Mouse (Mus musculus) CD4-positive, CD25-positive, alpha-beta regulatory T cell, adult 2 months (primary cell): Measurements from ENCODE around the gene Padi1.

Experiments used
- DNase-seq: peaks from one replicate; pipeline ENCODE4 v3.0.0-alpha.2; 2012; ENCODE audit warnings: low read depth, low spot score

The Padi1 gene

DNA sequence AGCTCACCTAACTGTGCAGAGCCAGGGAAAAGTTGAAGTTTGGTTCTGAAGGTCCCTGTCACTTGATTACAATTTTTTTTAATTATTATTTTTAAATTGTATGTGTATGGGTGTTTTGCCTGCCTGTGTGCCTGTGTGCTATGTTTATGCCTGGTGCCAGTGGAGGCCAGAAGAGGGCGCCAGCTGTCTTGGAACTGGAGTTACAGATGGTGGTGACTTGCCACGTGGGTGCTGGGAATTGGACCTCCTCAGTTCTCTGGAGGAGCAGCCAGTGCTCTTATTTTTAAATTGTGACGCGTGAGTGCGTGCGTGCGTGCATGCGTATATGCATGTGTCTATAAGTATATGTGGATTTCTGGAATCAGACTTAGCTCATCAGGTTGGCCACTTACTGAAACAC is 28.2 kb downstream of the Padi1 start:
- DNase-seq, result peak; percentile 29

DNA sequence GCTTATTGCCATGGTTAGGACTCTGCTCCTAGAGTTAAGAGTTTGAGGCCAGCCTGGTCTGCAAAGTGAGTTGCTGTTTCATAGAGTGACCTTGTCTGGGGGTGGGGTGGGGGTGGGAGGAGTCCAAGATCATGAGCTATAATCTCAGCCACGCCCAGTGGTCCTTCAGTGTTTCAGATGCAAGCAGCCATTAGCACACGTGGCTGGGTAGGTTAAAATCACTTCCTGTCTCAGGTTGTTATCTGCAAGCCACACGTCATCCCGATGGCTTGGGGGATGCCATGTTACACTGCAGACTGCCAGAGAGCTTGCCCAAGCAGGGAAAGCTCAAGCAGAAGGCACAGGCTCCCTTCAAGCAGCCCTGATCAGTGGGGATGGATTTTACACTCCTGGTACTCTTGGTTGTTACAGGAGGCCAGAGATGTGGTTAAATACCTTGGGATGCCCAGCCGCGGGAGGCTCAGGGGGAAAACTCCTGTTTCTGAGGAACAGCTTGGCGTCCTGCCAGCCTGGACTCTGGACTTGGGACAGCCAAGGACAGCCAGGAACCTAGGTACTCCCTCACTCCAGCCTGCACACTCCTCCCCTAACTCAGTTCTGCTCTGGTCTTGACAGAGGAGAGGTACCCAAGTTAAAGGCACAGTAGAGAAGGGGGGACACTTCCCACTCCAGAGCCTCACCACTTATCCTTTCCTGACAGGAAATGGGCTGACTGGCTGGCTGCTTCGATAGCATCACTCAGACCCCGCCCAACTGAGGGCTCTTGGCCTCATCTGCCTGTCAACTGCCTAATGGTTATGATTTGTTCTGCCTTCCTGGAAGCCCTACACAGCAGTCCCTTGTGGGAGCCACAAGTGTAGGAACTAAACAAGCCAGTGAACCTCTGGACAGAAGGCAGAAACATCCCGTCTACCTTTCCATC is 29.3 kb downstream of the Padi1 start:
- DNase-seq, result peak; percentile 81

DNA sequence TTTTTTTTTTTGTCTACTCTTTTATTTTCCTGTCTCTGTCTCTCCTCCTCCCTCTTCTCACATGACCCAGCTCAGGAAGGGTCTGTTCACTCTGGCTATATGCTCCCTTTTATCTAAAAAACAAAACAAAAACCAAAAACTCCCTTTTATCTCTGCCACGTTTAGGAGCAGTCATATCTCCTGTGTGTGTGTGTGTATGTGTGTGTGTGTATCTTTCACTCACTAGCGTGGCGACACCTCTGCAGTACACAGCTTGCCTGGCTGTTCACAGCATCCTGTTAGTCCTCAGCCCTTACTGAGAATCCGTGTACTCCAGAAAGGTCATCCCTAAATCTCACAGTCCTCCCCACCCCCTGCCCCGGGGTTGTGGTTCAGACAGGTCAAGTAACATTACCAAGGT is 30.1 kb downstream of the Padi1 start:
- DNase-seq, result peak; percentile 70

DNA sequence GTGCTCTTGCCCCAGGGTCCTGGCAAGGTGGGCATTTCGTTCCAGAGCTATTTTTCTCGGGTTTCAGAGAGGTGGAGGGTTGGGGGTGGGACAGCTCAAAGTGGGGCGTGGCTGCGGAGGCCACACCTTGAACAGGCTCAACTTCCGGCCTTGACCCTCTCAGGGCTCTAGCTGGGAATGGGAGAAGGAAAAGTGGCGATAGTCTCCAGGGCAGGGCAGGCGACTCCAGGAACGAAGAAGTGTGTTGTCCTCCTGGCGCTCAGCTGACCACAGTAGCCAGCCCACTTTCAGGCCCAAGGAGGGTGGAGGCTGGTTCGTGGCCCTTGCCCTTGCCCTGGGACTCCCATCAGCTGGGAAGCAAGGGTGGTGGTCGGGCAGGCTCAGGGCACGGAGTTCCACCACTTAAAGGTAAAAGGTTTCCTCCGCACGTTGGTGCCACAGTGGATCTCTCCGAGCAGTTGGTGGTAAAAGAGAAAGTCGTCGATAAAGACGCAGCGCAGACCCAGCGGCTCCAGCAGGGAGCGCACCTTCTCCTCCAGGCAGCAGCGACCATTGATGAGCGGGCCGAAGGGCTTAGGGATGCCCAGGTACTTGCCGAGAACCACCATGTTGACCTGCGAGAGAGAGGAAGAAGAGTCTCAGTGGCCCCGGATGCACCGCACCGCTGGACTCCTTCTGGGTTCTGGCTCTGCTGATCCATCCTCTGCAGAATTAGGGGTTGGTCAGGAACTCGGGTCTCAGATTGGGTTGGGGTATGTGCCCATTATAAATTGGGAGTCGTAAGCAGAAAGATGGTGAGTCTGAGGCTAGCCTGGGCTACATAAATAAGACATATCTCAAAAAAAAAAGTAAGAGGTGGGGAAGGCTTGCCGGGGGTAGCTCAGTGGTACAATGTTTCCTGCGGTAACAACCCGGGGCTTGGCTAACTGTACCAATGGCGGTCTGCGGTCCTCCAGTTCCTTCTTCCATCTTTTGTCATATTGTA is 31.0 kb downstream of the Padi1 start:
- peak; percentile 71 for DNase-seq

DNA sequence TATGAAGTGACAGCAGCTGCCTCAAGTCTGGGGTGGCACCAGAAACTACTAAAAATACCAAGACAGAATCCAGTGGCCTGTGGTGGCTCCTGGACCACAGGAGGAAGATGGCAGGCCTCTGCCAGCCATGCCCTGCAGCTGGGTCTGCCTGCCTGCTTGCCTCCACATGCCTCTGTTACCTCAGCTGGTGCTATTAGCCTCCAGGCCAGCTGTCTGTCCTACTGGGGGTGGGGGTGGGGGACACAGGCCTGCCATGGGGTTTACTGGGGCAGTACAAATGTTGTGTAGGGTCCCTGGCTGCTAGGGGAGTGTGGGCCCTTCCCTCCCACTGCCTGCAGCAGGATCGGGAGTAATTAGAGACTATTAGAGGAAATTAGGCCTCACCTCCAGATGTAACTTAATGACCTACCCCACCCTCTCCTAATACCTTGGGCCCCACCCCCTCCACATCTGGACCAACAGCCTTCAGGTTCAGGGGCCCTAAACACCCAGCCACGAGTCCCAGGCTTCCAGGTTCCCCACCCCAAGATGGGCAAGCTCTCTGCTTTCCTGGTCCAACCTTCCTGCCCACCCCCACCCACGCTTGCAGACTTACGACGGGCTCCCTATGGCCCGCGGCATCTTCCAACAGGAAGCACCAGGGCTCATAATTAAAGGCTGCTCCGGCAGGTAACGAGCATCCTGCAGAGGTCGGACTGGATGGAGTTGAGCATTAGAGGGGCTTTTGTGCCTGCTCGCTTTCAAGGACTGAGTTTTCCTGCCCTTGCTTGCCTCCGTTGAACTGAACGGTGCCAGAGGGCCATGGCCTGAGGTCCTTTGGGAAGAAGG is 32.0 kb downstream of the Padi1 start:
- DNase-seq, result no peak

DNA sequence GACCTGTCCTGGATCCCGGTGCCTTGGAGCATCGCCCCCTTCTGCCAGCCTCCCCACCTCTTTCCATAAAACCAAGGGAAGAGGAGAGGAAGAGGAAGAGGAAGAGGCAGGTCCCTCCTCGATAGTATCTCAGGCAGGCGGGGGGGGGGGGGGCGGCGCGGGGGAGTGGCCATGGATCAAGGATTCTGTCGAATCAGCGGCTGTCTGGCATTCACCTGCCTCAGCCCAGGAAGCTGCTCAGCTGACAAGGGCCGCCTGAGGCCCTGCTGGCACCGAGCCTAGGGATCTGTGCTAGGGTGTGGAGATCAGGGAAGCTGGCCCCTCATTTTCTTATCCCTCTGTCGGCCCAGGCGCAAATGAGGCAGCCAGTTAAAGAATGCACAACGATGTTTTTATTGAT is 33.0 kb downstream of the Padi1 start:
- peak; percentile 42 for DNase-seq

DNA sequence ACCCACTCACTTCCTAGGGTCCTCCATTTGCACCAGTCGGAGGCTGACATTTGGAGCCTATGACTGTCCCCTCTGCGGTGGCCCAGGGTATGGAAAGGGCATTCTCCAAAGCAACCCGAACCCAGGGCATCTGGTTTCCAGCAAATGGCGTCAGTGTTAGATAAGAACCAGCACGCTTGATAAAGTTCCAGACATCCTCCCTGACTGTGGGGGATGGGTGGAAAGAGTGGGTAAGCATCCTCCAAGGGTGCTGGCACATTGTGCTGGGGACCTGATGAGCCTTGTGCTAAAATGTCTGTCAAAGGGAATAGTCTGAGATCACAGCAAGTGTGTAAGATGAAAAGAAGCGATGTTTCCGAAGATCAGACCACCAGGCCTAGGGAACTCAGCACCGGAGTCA is 33.4 kb downstream of the Padi1 start:
- DNase-seq, result peak; percentile 44

DNA sequence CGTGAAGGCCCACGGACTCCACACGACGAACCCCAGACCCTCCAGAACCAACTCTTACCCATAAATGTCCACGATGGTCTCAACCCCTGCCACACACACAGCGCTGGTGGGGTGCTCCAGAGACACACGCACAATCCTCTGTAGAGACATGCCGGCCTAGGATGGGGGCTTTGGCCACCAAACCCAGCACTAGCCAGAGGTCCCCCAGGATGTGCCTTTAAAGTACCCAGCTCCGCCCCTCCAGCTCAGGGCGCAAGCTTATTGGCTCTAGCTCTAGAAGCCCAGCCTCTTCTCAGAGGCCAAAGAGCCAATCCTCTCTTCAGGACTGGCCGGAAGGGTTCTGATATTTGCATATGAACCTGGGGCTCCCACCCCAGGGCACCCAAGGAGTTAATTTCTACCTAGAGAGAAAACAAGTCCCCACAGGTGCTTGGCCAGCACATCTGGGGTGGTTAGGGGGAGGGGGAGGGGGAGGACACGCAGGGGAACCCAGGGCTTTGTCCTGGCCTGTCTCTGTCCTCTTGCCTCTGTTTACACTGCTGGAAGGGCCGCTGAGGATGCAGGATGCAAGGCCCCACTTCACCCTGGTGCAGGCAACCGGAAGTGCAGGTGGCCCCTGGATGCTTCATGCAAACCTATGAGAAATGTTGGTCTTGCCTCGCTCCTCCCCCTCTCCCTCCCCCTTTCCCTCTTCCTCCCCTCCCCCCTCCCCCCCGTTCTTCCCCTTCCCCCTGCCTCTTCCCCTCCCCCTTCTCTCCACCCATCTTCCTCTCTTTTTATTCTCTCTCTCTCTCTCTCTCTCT is 34.9 kb downstream of the Padi1 start, which contains the start of gene Padi3:
Gene Padi3, minus strand, starts transcription at position 191 of the 803 bp plus-strand sequence.
- peak; percentile 54 for DNase-seq

DNA sequence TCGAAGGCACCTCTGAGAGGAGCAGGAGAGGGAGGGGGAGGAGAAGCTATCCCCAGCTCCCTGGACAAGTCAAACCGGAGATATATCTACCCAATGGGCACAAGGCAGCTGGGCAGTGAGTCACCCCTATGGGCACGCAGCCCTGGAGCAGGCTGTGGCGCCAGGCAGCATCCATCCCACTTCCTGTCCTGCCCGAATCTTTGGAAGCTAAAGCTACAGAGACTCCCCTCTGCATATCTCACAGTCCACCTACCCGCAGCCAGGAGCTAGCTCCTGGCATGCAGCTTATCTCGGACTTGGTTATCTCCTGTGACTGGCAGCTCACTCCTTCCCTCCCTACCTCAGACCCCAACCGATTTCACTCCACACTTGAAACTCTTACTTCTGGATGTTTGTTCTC is 36.5 kb downstream of the Padi1 start:
- DNase-seq, result no peak

DNA sequence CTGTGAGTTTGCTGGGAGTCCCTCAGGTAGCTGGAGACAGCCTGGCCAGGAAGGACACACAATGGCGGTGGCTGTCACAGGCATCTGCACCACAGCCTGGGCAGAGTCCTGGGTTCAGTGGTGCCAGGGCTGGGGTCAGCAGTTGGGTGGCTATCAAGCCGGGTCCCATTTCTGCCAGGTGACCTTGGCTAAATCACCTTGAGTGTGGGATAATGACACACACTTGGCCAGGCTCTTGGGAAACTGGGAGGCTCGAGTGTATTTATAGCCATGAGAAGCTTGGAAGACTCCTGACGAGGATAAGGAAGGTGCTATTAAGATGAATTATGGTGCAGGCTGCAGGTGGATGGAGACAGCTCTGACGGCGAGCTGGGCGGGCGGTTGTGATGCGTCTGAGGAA is 41.0 kb downstream of the Padi1 start:
- no peak for DNase-seq

DNA sequence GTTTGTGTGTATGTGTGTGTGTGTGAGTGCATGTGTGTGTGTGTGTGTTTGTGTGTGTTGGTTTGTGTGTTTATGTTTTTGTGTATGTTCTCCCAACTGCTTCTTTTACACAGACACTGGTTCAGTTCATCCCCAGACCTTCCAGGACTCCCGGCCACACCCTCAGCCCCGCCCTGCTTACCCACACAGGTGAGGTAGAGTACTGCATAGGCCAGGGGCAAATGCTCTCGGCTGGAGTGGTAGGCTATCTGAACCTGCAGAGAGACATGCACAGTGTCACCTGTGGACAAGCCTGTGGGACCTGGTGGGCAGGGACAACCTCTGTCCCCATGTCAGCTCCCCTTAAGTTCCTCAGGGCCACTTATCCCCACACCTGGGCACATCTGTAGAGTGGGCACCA is 44.2 kb downstream of the Padi1 start:
- DNase-seq, result no peak

DNA sequence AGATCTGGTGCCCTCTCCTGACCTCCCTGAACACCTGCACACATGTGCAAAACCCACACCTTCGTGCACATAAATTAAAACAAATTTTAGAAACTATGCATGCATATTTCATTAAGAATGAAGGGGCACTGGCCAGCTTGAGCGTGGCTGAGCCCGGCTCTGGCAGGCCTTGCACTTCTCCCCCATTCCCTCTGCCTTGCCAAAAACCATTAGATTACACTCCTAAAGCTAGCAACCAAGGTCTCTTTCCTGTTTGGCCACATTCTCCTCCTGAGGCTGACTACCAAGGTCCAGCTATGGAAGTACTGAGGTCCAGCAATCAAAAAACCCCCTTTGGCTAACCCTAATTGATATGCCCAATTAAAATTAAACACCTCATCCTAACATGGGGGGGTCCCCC is 48.8 kb downstream of the Padi1 start:
- DNase-seq, result no peak

DNA sequence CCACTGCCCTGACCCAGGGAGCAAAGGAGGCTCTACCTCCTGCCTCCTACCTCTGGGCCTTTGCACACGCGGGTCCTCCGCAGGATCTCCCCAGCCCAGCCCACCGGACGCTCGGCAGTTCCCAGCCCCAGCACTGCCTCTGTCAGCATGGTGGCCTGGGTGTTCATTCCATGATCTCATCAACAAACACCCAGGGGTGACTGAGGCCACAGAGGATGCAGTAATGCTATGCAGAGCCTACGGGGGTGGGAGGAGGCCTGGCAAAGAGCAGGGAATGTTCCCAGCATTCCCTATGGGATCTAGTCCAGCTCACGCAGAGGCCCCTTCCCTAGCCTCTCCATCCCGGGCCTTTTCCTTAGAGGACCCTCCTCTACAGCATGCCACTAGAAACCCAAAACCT is 50.9 kb downstream of the Padi1 start:
- no peak for DNase-seq

DNA sequence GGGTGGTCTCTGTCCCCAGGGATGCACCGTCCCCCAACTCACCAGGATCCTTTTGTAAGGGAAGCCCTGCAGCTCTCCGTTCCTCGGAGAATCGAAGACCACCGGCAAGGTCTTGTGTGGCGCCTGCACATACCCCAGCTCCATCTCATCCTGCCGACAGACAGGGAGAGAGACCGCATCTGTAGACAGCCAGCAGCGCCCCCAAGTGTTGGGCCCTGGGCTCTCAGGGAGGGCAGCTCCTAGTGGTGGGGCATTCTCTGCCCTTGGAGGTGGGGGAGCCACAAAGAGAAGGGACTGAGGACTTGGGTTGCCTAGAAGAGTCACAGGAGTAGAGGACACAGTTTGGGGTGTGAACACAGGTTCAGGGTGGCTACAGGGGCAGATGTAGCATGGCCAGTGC is 51.8 kb downstream of the Padi1 start:
- DNase-seq, result no peak

DNA sequence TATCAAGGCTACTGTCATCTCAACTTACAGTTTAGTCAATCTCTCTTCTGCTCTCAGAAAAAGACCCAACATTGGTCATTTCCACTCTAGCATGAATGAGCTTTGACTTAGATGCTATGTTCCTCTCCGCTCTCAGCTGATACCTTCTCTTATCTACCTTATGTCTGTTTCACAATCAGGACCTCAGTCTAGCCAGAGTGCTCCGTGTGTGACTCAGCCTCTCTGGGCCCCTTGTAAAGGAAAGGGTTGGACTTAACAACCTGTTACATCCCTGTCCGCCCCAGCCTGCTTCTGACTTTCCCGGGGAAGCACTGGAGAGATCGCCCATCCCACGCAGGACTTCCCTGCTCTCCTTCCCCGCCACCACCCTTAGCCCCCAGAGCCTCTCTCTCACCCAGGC is 53.0 kb downstream of the Padi1 start:
- DNase-seq, result no peak

DNA sequence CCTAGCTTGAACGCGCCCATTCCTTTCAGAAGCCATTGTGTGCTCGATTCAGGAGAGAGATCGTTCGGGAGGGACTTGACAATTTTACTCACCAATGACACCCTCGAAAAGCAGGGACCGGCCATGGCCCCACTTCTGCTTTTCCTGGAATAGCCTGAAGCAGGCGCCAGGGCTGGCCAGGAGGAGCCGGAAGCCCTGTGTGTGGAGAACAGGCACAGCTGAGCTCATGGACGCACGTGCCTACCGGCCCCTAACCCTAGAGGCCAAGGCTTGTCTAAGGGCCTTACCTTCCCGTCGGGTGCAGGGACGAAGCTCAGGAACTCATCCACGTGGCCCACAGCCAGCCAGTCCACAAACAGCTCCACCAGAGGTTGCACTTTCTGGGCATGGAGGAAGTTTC is 54.5 kb downstream of the Padi1 start:
- DNase-seq, result no peak

DNA sequence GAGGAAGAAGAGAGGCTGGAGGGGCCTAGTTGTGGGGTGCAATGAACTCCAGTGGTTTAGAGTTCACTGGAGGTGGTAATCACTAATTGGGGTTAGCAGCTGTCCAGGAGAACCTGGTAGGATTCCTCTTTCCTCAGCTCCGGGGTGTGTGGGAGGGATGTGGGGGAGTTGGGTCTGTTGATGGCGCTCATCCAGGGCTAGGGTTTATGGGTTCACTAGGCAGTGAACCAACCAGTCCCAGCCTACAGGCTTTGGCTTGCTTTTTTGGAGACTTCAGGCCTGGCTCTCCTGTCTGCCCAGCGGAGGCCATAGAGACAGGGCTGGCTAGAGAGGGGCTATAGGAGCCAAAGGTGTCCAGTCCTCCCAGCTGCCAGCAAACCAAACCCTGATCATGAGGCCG is 55.6 kb downstream of the Padi1 start:
- no peak for DNase-seq

DNA sequence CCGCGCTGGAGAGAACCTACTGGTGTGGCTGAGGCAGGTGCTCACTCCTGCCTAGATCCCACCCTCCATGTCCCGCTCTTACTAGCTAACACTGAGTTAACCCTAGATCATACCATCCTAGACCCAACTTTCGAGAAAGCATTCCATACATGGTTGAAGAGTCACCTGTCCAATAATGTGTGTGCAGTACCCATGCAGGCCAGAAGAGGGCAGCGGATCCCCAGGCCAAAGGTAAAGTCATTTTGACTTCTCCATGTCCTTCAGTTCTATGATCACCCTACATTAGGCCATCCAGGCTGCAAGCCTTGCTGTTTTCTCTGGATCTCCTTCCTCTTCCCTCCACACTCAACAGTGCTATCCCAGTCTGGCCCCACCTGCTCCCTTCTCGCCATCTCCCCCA is 56.6 kb downstream of the Padi1 start:
- DNase-seq, result peak; percentile 84

DNA sequence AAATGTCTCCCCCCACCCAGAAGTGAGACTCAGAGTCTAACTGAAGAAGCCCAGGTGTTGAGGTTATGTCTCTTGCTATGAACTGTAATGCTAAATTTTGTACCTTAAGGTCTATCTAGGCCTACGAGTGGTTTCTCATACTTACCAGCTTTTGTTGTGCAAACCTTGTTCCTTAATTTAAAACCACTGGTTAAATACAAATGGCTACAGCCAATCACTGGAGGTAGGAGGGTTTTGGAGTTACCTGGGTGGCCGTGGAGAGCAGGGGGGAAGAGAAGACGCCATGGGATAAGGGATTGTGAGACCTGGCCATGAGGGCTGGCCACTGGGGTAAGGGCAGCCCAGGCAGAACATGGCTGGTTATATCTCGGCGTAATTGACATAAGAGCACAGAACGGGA is 57.3 kb downstream of the Padi1 start:
- DNase-seq, result no peak

DNA sequence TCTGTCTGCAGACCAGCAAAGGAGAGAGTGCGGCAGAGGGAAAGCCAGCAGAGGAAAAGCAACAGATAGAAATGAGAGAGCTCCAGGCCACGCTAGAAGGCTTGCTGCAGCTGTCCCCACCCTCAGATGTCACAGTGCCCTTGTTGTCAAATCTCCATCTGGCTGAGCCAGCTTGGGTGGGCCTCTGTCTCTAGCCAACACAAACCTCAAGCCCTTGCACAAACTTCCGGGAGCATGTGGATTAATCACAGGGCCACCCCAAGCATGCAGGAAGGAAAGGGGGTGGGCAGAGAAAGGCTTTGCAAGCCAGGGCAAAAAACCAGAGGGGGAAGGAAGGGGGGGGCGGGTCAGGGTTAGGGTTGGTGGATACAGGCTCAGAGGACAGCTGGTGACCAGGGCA is 58.2 kb downstream of the Padi1 start:
- no peak for DNase-seq

DNA sequence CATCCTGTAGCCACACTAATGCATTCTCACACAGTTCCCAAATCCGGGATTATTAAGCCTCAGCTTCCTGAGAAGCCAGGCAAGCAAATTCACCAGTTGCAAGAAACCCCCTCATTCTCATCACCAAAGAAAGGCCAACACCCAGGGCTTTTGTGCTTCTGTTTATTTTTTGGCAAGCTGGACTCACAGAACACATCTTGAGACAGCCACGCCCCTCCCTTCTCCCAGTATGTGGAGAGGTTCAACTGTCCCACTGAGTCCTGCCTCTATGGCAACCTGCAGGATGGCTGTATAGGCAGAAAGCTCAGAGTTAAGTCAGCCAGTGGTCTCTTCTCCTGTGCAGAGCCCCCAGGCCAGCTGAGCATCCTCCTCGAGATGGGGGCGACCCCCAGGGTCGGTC is 60.4 kb downstream of the Padi1 start:
- no peak for DNase-seq
